Mouse (Mus musculus): ENCODE results near the gene Capza1.
A peak's percentile ranks its signal among the peaks of the same experiment; 100 is the strongest.

Gene Capza1

DNA sequence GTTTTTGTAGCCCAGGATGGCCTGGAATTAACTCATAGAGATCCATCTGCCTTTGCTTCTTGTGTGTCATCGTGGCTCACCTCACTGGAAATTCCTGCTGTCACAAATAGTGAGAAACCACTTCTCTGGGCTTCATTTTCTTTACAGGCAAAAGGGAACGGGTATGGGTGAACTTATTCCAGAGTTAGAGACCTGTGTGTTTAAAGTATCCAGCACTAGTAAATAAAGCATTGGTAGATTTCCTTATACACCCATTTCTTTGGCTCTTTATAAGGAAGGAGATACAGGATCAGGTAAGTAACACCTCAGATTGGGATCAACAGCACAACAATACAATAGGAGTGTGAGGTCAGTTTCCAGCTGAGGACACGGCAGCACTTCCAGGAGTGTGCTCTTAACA, 76.2 kb downstream of the Capza1 start, which contains the start of gene Rhoc:
Rhoc (plus strand) TSS at position 301 of the 400 bp plus-strand sequence.
- no peak for DNase-seq

GRCm38 (mm10) chr3:104785284-104785683, 79.0 kb downstream of the Capza1 start:
- no peak for DNase-seq

GRCm38 (mm10) chr3:104783971-104784500, 80.3 kb downstream of the Capza1 start:
- DNase-seq: no peak

- DNase-seq: no peak
These were observed 82.1 kb downstream of the Capza1 start for GRCm38 (mm10) chr3:104782061-104782681.

DNA sequence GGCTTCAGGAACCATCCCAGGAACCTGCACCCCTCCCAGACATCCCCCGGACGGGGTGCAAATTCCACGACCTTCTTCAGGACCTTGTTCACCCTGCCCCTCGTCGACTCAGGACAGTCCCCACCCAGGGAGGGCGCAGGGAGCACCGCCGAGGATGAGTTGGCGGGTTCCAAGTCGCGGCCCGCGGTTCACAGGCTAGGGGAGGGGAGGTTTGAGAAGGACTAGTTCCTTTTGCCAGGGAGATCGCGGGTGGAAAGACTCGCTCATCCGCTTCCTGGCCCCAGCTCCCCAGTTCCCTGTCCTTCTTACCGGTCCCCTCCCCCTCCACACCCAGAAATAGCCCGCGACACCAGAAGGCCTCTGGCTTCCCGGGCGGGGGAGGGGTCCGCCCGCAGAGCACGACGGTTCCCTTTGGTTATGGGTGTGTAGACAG, 82.8 kb downstream of the Capza1 start, which contains the start of gene Fam19a3:
Fam19a3 (minus strand) TSS at position 370 of the 433 bp plus-strand sequence.
- DNase-seq: peak; percentile 15 to 42

DNA sequence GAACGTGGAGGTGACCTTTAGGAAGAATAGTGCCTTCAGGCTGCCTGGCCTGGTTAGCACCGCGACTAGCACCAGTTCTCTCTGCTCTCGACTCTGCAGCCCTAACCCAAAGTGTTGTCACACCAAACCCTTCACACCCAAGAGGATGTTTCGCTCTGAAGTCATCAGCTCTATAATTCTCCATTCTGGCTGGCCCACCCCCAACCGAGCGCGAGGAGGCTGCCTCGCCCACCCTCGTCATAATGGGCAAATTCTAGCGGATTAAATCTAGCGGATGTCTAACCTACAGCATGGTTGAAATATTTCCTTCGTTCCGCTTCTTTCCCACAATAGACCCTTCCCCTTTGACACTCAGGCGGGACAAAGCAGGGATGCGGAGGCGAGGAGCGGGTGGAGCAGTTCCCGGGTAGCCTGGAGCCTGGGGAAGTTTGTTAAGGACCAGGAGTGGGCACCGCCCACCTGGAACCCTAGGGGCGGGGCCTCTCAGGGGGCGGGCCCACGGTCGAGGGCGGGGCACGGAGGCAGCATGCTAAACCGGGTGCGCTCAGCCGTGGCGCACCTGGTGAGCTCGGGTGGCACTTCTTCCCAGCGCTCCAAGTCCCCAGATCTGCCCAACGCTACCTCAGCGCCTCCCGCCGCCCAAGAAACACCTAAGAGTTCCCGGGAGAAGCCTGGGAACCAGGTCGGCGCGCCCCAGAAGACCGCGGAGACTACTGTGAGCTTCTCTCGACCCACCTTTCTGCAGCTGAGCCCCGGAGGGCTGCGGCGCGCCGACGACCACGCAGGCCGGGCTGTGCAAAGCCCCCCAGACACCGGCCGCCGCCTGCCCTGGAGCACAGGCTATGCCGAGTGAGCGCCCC, 83.5 kb downstream of the Capza1 start, which contains the start of gene Ppm1j:
Ppm1j (plus strand) TSS at position 496 of the 860 bp plus-strand sequence.
- peak; percentile 24 to 66 for DNase-seq

DNA sequence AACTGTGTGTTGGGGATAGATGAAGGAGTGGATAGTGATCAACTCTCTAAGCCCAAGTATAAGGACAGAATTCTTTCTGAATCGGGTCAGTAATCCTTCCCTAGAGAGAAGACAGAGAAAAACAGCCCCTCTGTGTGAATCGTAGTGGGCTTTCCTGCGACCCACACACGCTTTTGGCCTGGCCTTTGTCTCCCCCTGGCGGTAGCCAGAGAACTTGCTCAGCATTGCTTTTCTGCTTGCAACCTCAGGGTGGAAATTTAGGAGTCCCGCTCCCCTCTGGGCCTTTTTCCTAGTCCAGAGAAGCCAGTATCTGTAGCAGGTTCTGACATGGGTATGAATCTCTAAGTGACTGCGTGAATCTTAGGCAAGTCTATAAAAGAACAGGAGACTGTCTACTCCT, 84.4 kb downstream of the Capza1 start:
- DNase-seq: peak; percentile 62 to 73

DNA sequence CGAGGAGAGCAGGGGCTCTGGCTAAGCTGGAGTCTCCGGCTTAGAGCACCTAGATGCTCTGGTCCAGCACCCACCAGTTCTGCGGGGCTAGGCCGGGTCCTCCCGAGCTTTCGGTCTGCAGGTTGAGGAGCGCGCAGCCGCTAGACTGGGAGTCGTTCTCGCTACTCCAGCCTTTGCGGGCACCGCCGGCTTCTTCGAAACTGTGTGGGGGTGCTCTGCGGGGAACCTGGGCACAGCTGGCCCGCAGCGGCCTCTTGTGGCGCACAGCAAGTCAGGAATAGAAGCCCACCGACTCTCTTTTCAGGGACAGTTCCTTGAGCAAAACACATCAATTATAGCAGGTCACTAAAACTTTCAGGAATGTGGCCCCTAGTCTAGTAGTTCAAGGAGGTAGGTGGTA, 87.0 kb downstream of the Capza1 start:
- no peak for DNase-seq

- DNase-seq: no peak
These were observed 91.0 kb downstream of the Capza1 start for GRCm38 (mm10) chr3:104773301-104773700.
